Mouse (Mus musculus): ENCODE measurements at regions not wholly inside any gene's neighbourhood (a gene's known extent, or its start where the extent isn't known, plus 50 kb on each side); places are given as distances from the start of the nearest gene placed in this dataset.

DNA sequence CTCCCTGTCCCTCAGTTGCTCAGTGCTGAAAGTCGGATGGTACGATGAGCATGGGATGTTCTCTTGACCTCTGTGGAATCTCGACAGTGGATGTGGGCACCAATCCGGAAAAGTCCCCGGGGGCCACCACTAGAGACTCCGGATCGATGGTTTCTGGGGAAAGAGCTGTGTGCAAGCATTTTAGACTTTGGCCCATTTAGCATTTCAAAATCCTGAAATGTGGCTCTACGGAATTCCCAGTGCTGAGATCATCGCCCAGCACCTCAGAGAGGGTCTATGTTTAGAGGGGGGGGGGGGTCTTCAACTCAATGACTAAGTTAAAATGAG lies 68.6 kb downstream of the Tomm20 start:
- no peak overlapping the region for H3K4me3 ChIP-seq
- H3K27ac ChIP-seq = peak overlapping the region; percentile 82
- no peak for TF ChIP-seq CTCF (IDR thresholded peaks at IDR 0.05)
- intact Hi-C loops (cut with DNase I) = loop anchor here (1.0 to 2.0 kb wide), 2 partner anchors 70 to 140 kb away; no protein-coding TSS in a partner anchor
- no peak for DNase-seq

GRCm38 (mm10) chr8:126876300-126877038 lies 69.2 kb downstream of the Tomm20 start:
- peak; percentile 89 for DNase-seq
- TF ChIP-seq CTCF (IDR thresholded peaks at IDR 0.05) = no peak
- intact Hi-C loops (cut with DNase I) = loop anchor here (1.0 to 2.0 kb wide), 2 partner anchors 69 to 140 kb away; no protein-coding TSS in a partner anchor
- H3K4me3 ChIP-seq = peak overlapping the region; percentile 34
- H3K27ac ChIP-seq = peak overlapping the region; percentile 82

DNA sequence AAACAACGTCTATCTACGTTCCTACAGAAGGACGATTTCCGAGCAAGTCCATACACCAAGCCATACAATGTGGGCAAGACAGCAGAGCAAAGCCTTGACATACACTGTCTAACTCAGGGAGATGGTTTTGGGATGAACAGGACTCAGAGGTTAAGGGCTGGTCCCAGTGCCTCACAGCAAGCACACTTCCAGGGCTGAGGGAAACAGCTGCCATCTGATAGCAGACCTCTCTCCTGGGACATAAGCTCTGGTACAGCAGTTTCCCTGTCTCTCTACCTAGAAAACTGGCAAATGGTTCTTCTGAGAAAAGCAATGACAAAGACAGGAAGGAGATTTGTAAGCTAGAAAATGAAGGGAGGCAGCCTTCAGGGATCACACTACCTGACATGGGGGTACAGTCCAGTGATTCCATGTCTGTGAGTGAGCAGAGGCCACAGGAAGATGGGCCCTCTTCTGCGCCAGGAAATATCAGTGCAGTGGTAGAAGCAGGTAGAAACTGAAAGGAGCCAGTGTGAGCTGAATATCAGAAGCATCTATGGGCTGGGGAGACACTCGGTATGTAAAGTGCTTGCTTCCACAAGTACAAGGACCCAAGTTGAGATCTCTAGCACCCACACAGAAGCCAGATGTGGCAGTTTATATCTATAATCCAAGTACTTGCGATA lies 70.0 kb downstream of the Tomm20 start:
- H3K27ac ChIP-seq = peak overlapping the region; percentile 82
- intact Hi-C loops (cut with DNase I) = loop anchor here (2.0 kb wide), 1 partner anchor 139 kb away; no protein-coding TSS in a partner anchor
- DNase-seq = no peak
- no peak for TF ChIP-seq CTCF (IDR thresholded peaks at IDR 0.05)
- peak overlapping the region; percentile 34 for H3K4me3 ChIP-seq

GRCm38 (mm10) chr8:126874846-126875245 lies 70.8 kb downstream of the Tomm20 start:
- peak overlapping the region; percentile 82; the same call in 1 of the 2 replicates for H3K27ac ChIP-seq
- no peak for DNase-seq
- intact Hi-C loops (cut with DNase I) = no loop called here
- peak; percentile 44 for TF ChIP-seq CTCF (IDR thresholded peaks at IDR 0.05)
- no peak overlapping the region for H3K4me3 ChIP-seq

GRCm38 (mm10) chr8:126874126-126874730 lies 71.4 kb downstream of the Tomm20 start:
- no peak for TF ChIP-seq CTCF (IDR thresholded peaks at IDR 0.05)
- peak overlapping the region; percentile 43; the same call in 1 of the 2 replicates for H3K27ac ChIP-seq
- intact Hi-C loops (cut with DNase I) = no loop called here
- H3K4me3 ChIP-seq = no peak overlapping the region
- DNase-seq = no peak

- H3K27ac ChIP-seq = peak overlapping the region; percentile 78
- H3K4me3 ChIP-seq = no peak overlapping the region
- TF ChIP-seq CTCF (IDR thresholded peaks at IDR 0.05) = no peak
- no peak for DNase-seq
- intact Hi-C loops (cut with DNase I) = no loop called here
Measured at GRCm38 (mm10) chr8:126873306-126873705, 72.3 kb downstream of the Tomm20 start.

GRCm38 (mm10) chr8:126872574-126872973 lies 73.1 kb downstream of the Tomm20 start:
- intact Hi-C loops (cut with DNase I) = no loop called here
- no peak overlapping the region for H3K4me3 ChIP-seq
- TF ChIP-seq CTCF (IDR thresholded peaks at IDR 0.05) = no peak
- H3K27ac ChIP-seq = peak overlapping the region; percentile 78
- peak; percentile 84 for DNase-seq

DNA sequence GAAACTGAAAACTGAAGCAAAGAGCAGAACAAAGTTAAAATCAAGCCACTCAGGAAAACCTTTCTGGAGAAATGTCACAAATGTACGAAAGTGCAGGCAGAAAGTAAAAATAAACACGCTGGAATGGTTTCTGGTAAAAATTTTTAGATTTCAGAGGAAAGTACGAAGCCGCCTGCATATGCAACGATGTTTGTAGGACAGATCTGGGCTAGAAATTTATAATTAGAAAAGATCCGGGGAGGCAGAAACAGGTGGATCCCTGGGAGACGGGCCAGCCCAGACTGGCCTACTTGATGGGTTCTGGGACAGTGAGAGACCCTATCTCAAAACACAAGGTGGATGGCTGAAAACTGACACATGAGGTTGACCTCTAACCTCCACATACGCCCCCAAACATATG lies 73.5 kb downstream of the Tomm20 start:
- Histone ChIP-seq H3K27ac (peak overlapping the region; percentile 78), H3K4me3 (no peak overlapping the region)
- no peak for TF ChIP-seq CTCF (IDR thresholded peaks at IDR 0.05)
- intact Hi-C loops (cut with DNase I) = no loop called here
- DNase-seq = peak; percentile 45

- H3K4me3 ChIP-seq = no peak overlapping the region
- no peak for DNase-seq
- H3K27ac ChIP-seq = peak overlapping the region; percentile 46; the same call in 1 of the 2 replicates
- TF ChIP-seq CTCF (IDR thresholded peaks at IDR 0.05) = no peak
- intact Hi-C loops (cut with DNase I) = no loop called here
Measured at GRCm38 (mm10) chr8:126869464-126869850, 76.2 kb downstream of the Tomm20 start.

- DNase-seq = no peak
- intact Hi-C loops (cut with DNase I) = no loop called here
- Histone ChIP-seq H3K27ac (peak overlapping the region; percentile 46; the same call in 1 of the 2 replicates), H3K4me3 (no peak overlapping the region)
- TF ChIP-seq CTCF (IDR thresholded peaks at IDR 0.05) = no peak
Measured at GRCm38 (mm10) chr8:126868831-126869463, 76.7 kb downstream of the Tomm20 start.

GRCm38 (mm10) chr8:126867121-126867988 lies 78.3 kb downstream of the Tomm20 start:
- TF ChIP-seq CTCF (IDR thresholded peaks at IDR 0.05) = no peak
- no peak overlapping the region for H3K4me3 ChIP-seq
- intact Hi-C loops (cut with DNase I) = no loop called here
- peak overlapping the region; percentile 16; the same call in 1 of the 2 replicates for H3K27ac ChIP-seq
- no peak for DNase-seq

Data from gastrocnemius, adult 2 months (tissue).